Mouse (Mus musculus): ENCODE measurements around the gene Antxr1. TPM values are rescaled to one million over a fixed set of nuclear protein-coding genes. Genes with fewer than 3 reads are reported as not detected.

Gene Antxr1
- polyA plus RNA-seq, 1 experiment from 2014 or later = 4.5 TPM

GRCm38 (mm10) chr6:87270452-87270851, 65.2 kb downstream of the Antxr1 start:
- Histone ChIP-seq H3K4me3 (ENCODE audit: low read depth, low read length) (no peak overlapping the region), H3K9ac (ENCODE audit: low read depth, low read length) (no peak overlapping the region), H3K36me3 (ENCODE audit: control insufficient read depth, insufficient read depth, low read length) (peaks cover 6% of the 10 kb centered on the region), H3K4me2 (no peak overlapping the region), H3K4me1 (ENCODE audit: control insufficient read depth, insufficient read depth, low read length) (peaks cover 7% of the 10 kb centered on the region; the same call in 1 of the 2 replicates), H3K27me3 (ENCODE audit: control insufficient read depth, insufficient read depth, low read length) (peaks cover 2% of the 10 kb centered on the region; the same call in 1 of the 2 replicates), H3K27ac (ENCODE audit: low read depth, low read length) (no peak overlapping the region), H3K9me3 (replicated peaks; ENCODE audit: control insufficient read depth, low read length) (peaks cover 6% of the 10 kb centered on the region; the same call in 1 of the 2 replicates)
- ATAC-seq (replicated peaks; ENCODE audit: insufficient number of reproducible peaks, low FRiP score, low TSS enrichment) = no peak
- 30% methylated on average over 7 of the region's 7 CpGs for WGBS (ENCODE audit: insufficient replicate concordance)

GRCm38 (mm10) chr6:87269950-87270349, 65.7 kb downstream of the Antxr1 start:
- Histone ChIP-seq H3K4me2 (no peak overlapping the region), H3K4me1 (ENCODE audit: control insufficient read depth, insufficient read depth, low read length) (peaks cover 7% of the 10 kb centered on the region; the same call in 1 of the 2 replicates), H3K9ac (ENCODE audit: low read depth, low read length) (no peak overlapping the region), H3K27me3 (ENCODE audit: control insufficient read depth, insufficient read depth, low read length) (no peaks in the 10 kb centered on the region), H3K4me3 (ENCODE audit: low read depth, low read length) (no peak overlapping the region), H3K36me3 (ENCODE audit: control insufficient read depth, insufficient read depth, low read length) (peaks cover 6% of the 10 kb centered on the region; the same call in 1 of the 2 replicates), H3K9me3 (replicated peaks; ENCODE audit: control insufficient read depth, low read length) (peaks cover 6% of the 10 kb centered on the region; the same call in 1 of the 2 replicates), H3K27ac (ENCODE audit: low read depth, low read length) (no peak overlapping the region)
- no peak for ATAC-seq (replicated peaks; ENCODE audit: insufficient number of reproducible peaks, low FRiP score, low TSS enrichment)
- 69% methylated on average over 7 of the region's 7 CpGs for WGBS (ENCODE audit: insufficient replicate concordance)

GRCm38 (mm10) chr6:87262666-87263065, 73.0 kb downstream of the Antxr1 start:
- H3K27ac ChIP-seq (ENCODE audit: low read depth, low read length) = no peak overlapping the region
- H3K4me2 ChIP-seq = no peak overlapping the region
- no peaks in the 10 kb centered on the region for H3K36me3 ChIP-seq (ENCODE audit: control insufficient read depth, insufficient read depth, low read length)
- no peaks in the 10 kb centered on the region for H3K27me3 ChIP-seq (ENCODE audit: control insufficient read depth, insufficient read depth, low read length)
- H3K9ac ChIP-seq (ENCODE audit: low read depth, low read length) = no peak overlapping the region
- WGBS (ENCODE audit: insufficient replicate concordance) = 46% methylated on average over 2 of the region's 2 CpGs
- H3K4me3 ChIP-seq (ENCODE audit: low read depth, low read length) = no peak overlapping the region
- no peak for ATAC-seq (replicated peaks; ENCODE audit: insufficient number of reproducible peaks, low FRiP score, low TSS enrichment)
- H3K4me1 ChIP-seq (ENCODE audit: control insufficient read depth, insufficient read depth, low read length) = no peaks in the 10 kb centered on the region; the same call in 1 of the 2 replicates
- no peaks in the 10 kb centered on the region for H3K9me3 ChIP-seq (replicated peaks; ENCODE audit: control insufficient read depth, low read length)

GRCm38 (mm10) chr6:87258976-87259375, 76.6 kb downstream of the Antxr1 start:
- Histone ChIP-seq H3K9ac (ENCODE audit: low read depth, low read length) (no peak overlapping the region), H3K27ac (ENCODE audit: low read depth, low read length) (no peak overlapping the region), H3K4me2 (no peak overlapping the region), H3K9me3 (replicated peaks; ENCODE audit: control insufficient read depth, low read length) (no peaks in the 10 kb centered on the region), H3K36me3 (ENCODE audit: control insufficient read depth, insufficient read depth, low read length) (no peaks in the 10 kb centered on the region), H3K4me3 (ENCODE audit: low read depth, low read length) (no peak overlapping the region), H3K27me3 (ENCODE audit: control insufficient read depth, insufficient read depth, low read length) (no peaks in the 10 kb centered on the region), H3K4me1 (ENCODE audit: control insufficient read depth, insufficient read depth, low read length) (no peaks in the 10 kb centered on the region; the same call in 1 of the 2 replicates)
- ATAC-seq (replicated peaks; ENCODE audit: insufficient number of reproducible peaks, low FRiP score, low TSS enrichment) = no peak
- 69% methylated on average over 5 of the region's 5 CpGs for WGBS (ENCODE audit: insufficient replicate concordance)

GRCm38 (mm10) chr6:87257981-87258775, 77.4 kb downstream of the Antxr1 start:
- H3K36me3 ChIP-seq (ENCODE audit: control insufficient read depth, insufficient read depth, low read length) = no peaks in the 10 kb centered on the region
- no peak for ATAC-seq (replicated peaks; ENCODE audit: insufficient number of reproducible peaks, low FRiP score, low TSS enrichment)
- no peak overlapping the region for H3K27ac ChIP-seq (ENCODE audit: low read depth, low read length)
- no peak overlapping the region for H3K4me3 ChIP-seq (ENCODE audit: low read depth, low read length)
- no peak overlapping the region for H3K4me2 ChIP-seq
- H3K27me3 ChIP-seq (ENCODE audit: control insufficient read depth, insufficient read depth, low read length) = no peaks in the 10 kb centered on the region
- no peak overlapping the region for H3K9ac ChIP-seq (ENCODE audit: low read depth, low read length)
- WGBS (ENCODE audit: insufficient replicate concordance) = 79% methylated on average over 7 of the region's 7 CpGs
- no peaks in the 10 kb centered on the region for H3K9me3 ChIP-seq (replicated peaks; ENCODE audit: control insufficient read depth, low read length)
- H3K4me1 ChIP-seq (ENCODE audit: control insufficient read depth, insufficient read depth, low read length) = no peaks in the 10 kb centered on the region; the same call in 1 of the 2 replicates

- H3K4me3 ChIP-seq (ENCODE audit: low read depth, low read length) = no peak overlapping the region
- H3K27ac ChIP-seq (ENCODE audit: low read depth, low read length) = no peak overlapping the region
- no peaks in the 10 kb centered on the region for H3K9me3 ChIP-seq (replicated peaks; ENCODE audit: control insufficient read depth, low read length)
- no peak overlapping the region for H3K9ac ChIP-seq (ENCODE audit: low read depth, low read length)
- 90% methylated on average over 4 of the region's 4 CpGs for WGBS (ENCODE audit: insufficient replicate concordance)
- H3K36me3 ChIP-seq (ENCODE audit: control insufficient read depth, insufficient read depth, low read length) = no peaks in the 10 kb centered on the region
- H3K4me1 ChIP-seq (ENCODE audit: control insufficient read depth, insufficient read depth, low read length) = no peaks in the 10 kb centered on the region; the same call in 1 of the 2 replicates
- H3K4me2 ChIP-seq = no peak overlapping the region
- H3K27me3 ChIP-seq (ENCODE audit: control insufficient read depth, insufficient read depth, low read length) = no peaks in the 10 kb centered on the region
- ATAC-seq (replicated peaks; ENCODE audit: insufficient number of reproducible peaks, low FRiP score, low TSS enrichment) = no peak
These were observed 78.2 kb downstream of the Antxr1 start for GRCm38 (mm10) chr6:87257471-87257870.

- H3K27me3 ChIP-seq (ENCODE audit: control insufficient read depth, insufficient read depth, low read length) = no peaks in the 10 kb centered on the region
- no peaks in the 10 kb centered on the region for H3K9me3 ChIP-seq (replicated peaks; ENCODE audit: control insufficient read depth, low read length)
- H3K4me2 ChIP-seq = no peak overlapping the region
- H3K36me3 ChIP-seq (ENCODE audit: control insufficient read depth, insufficient read depth, low read length) = no peaks in the 10 kb centered on the region
- no peak overlapping the region for H3K27ac ChIP-seq (ENCODE audit: low read depth, low read length)
- no peak overlapping the region for H3K4me3 ChIP-seq (ENCODE audit: low read depth, low read length)
- no peak overlapping the region for H3K9ac ChIP-seq (ENCODE audit: low read depth, low read length)
- ATAC-seq (replicated peaks; ENCODE audit: insufficient number of reproducible peaks, low FRiP score, low TSS enrichment) = no peak
- H3K4me1 ChIP-seq (ENCODE audit: control insufficient read depth, insufficient read depth, low read length) = no peaks in the 10 kb centered on the region; the same call in 1 of the 2 replicates
- WGBS (ENCODE audit: insufficient replicate concordance) = 75% methylated on average over 12 of the region's 12 CpGs
These were observed 80.0 kb downstream of the Antxr1 start for GRCm38 (mm10) chr6:87255668-87256067.

DNA sequence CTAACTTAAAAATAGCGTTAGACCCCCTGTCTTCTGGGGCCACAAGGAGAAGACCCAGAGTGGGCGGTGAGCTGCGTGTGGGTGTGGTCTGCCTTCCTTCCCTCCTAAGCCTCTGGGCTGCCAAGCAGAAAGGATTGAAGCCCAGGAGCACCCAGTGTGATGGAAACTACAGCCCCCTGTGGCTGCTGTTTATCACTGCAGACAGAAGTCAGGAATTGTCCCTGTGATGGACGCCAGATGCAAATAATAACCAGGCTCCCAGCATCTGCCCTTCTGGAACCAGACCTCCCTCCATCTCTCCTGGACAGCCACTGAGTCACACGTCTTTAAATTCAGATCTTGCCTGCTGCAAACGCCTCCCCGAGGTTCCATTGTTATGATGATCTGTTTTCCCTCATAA, 80.9 kb downstream of the Antxr1 start:
- Histone ChIP-seq H3K27me3 (ENCODE audit: control insufficient read depth, insufficient read depth, low read length) (no peaks in the 10 kb centered on the region), H3K36me3 (ENCODE audit: control insufficient read depth, insufficient read depth, low read length) (no peaks in the 10 kb centered on the region), H3K4me2 (no peak overlapping the region), H3K4me3 (ENCODE audit: low read depth, low read length) (no peak overlapping the region), H3K27ac (ENCODE audit: low read depth, low read length) (no peak overlapping the region), H3K4me1 (ENCODE audit: control insufficient read depth, insufficient read depth, low read length) (no peaks in the 10 kb centered on the region; the same call in 1 of the 2 replicates), H3K9me3 (replicated peaks; ENCODE audit: control insufficient read depth, low read length) (no peaks in the 10 kb centered on the region), H3K9ac (ENCODE audit: low read depth, low read length) (no peak overlapping the region)
- ATAC-seq (replicated peaks; ENCODE audit: insufficient number of reproducible peaks, low FRiP score, low TSS enrichment) = no peak
- 29% methylated on average over 7 of the region's 7 CpGs for WGBS (ENCODE audit: insufficient replicate concordance)

GRCm38 (mm10) chr6:87251716-87252115, 83.9 kb downstream of the Antxr1 start:
- Histone ChIP-seq H3K4me3 (ENCODE audit: low read depth, low read length) (no peak overlapping the region), H3K4me2 (no peak overlapping the region), H3K9me3 (replicated peaks; ENCODE audit: control insufficient read depth, low read length) (no peaks in the 10 kb centered on the region), H3K27me3 (ENCODE audit: control insufficient read depth, insufficient read depth, low read length) (no peaks in the 10 kb centered on the region), H3K27ac (ENCODE audit: low read depth, low read length) (no peak overlapping the region), H3K36me3 (ENCODE audit: control insufficient read depth, insufficient read depth, low read length) (no peaks in the 10 kb centered on the region), H3K4me1 (ENCODE audit: control insufficient read depth, insufficient read depth, low read length) (no peaks in the 10 kb centered on the region), H3K9ac (ENCODE audit: low read depth, low read length) (no peak overlapping the region)
- WGBS (ENCODE audit: insufficient replicate concordance) = 85% methylated on average over 5 of the region's 5 CpGs
- ATAC-seq (replicated peaks; ENCODE audit: insufficient number of reproducible peaks, low FRiP score, low TSS enrichment) = no peak

Data from heart, embryonic 11.5 days (tissue).